Mouse (Mus musculus): Measurements from ENCODE around the gene Vpreb3.

DNA sequence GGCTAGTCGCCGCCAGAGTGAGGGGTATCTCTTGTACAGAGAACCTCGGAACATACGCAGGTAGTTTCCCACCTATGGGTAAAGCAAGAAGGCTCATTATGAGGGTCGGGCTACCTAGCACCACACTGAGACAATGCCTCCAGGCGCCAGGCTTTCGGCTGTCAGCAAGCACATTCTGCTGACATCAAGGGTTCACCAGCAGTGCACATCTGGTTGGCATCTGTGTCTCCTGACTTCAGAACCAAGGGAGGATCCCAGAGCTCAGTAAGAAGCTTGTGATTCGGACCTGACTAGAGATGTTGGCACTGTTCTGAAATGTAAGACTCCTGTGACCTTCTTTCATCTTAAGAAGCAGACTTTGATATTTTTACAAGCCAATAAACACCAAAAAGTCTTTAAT is 26.0 kb upstream of the Vpreb3 start:
- TF ChIP-seq POLR2AphosphoS2 (IDR thresholded peaks at IDR 0.05; ENCODE audit: low read depth, low read length), result no peak
- no peak for TF ChIP-seq UBTF (IDR thresholded peaks at IDR 0.05; ENCODE audit: low read depth, low read length)
- TF ChIP-seq ZC3H11A (IDR thresholded peaks at IDR 0.05; ENCODE audit: low read depth, low read length), result no peak
- TF ChIP-seq NELFE (IDR thresholded peaks at IDR 0.05; ENCODE audit: low read depth, low read length), result no peak

All from CH12.LX (cell line).